In genomic region chr7:139412223-139412950, GRCm38 (mm10) we compare ENCODE assay signal across 10 mouse cellular contexts. TPM values are rescaled to one million over a fixed set of nuclear protein-coding genes. Genes with fewer than 3 reads are reported as not detected.
DNase-seq lines count a peak whose midpoint lies in the region; ATAC-seq and TF ChIP-seq lines count a peak whose summit lies in the region.
"Had no signal": no experiment of that assay in that cellular context is flagged by ENCODE, and none has a peak within 500 bp of the region (broad histone marks: within the 10 kb centered on the region; RNA-seq: fewer than 3 reads in every experiment).

No protein-coding gene starts in this region.

- peak overlapping the region; percentile 8; the same call in 1 of the 2 replicates for H3K27ac ChIP-seq in liver, embryonic 11.5 days (ENCODE audit: low read depth, low read length)
- no peak overlapping the region for H3K27ac ChIP-seq in liver, embryonic 12.5 days
- H3K27ac ChIP-seq in stomach, embryonic 14.5 days (ENCODE audit: low read length): peak overlapping the region; percentile 60
- no peak overlapping the region for H3K27ac ChIP-seq in left cerebral cortex, adult 2 months
- H3K27ac ChIP-seq in forebrain, embryonic 10.5 days: no peak overlapping the region
- H3K27ac ChIP-seq: hindbrain, postnatal 0 days had no signal

- 37% methylated on average over 8 of the region's 8 CpGs for WGBS in liver, embryonic 11.5 days
- 28% methylated on average over 8 of the region's 8 CpGs for WGBS in liver, embryonic 12.5 days (ENCODE audit: insufficient replicate concordance)
- 33% methylated on average over 8 of the region's 8 CpGs for WGBS in stomach, embryonic 14.5 days
- WGBS in forebrain, embryonic 10.5 days: 78% methylated on average over 8 of the region's 8 CpGs

- DNase-seq in liver, embryonic 11.5 days (ENCODE audit: low spot score): no peak
- DNase-seq in lung, adult 18-20 months: peak; percentile 69 to 77
- DNase-seq in left cerebral cortex, postnatal 36 days (ENCODE audit: low spot score in 2 of 2): no peak
- no peak for DNase-seq in left cerebral cortex, adult 2 months (ENCODE audit: extremely low spot score in 1 of 2, low spot score in 2 of 2)
- DNase-seq in forebrain, embryonic 10.5 days (ENCODE audit: extremely low spot score, low spot score): no peak
- DNase-seq: right cerebral cortex, postnatal 14 days had no signal

- H3K36me3 ChIP-seq in liver, embryonic 11.5 days (ENCODE audit: control insufficient read depth, insufficient read depth, low read length): no peaks in the 10 kb centered on the region
- no peaks in the 10 kb centered on the region for H3K36me3 ChIP-seq in liver, embryonic 12.5 days
- no peaks in the 10 kb centered on the region for H3K36me3 ChIP-seq in stomach, embryonic 14.5 days (ENCODE audit: control insufficient read depth, insufficient read depth, low read length)
- no peaks in the 10 kb centered on the region for H3K36me3 ChIP-seq in forebrain, embryonic 10.5 days (replicated peaks)

- no peak overlapping the region for H3K4me2 ChIP-seq in liver, embryonic 11.5 days
- H3K4me2 ChIP-seq in liver, embryonic 12.5 days: no peak overlapping the region
- H3K4me2 ChIP-seq in stomach, embryonic 14.5 days (replicated peaks; ENCODE audit: low read depth, low read length): no peak overlapping the region

- no peaks in the 10 kb centered on the region for H3K9me3 ChIP-seq in liver, embryonic 11.5 days (ENCODE audit: control insufficient read depth, low read length)
- H3K9me3 ChIP-seq in liver, embryonic 12.5 days (replicated peaks): no peaks in the 10 kb centered on the region
- H3K9me3 ChIP-seq in stomach, embryonic 14.5 days (ENCODE audit: control insufficient read depth, low read depth, low read length): no peaks in the 10 kb centered on the region
- H3K9me3 ChIP-seq in forebrain, embryonic 10.5 days: no peaks in the 10 kb centered on the region

- TF ChIP-seq CTCF in left cerebral cortex, adult 2 months (IDR thresholded peaks at IDR 0.05): no peak

- no peak for ATAC-seq in liver, embryonic 11.5 days (replicated peaks; ENCODE audit: low FRiP score)
- ATAC-seq in liver, embryonic 12.5 days: no peak
- ATAC-seq in common myeloid progenitor, adult 5-6 weeks (replicated peaks; ENCODE audit: low read depth, poor library complexity, severe bottlenecking): peak; percentile 94
- peak; percentile 39; the same call in 1 of the 2 replicates for ATAC-seq in stomach, embryonic 14.5 days (ENCODE audit: insufficient number of reproducible peaks, insufficient read depth, low FRiP score, low read depth)
- ATAC-seq: hindbrain, postnatal 0 days had no signal

- no peak overlapping the region for H3K9ac ChIP-seq in liver, embryonic 11.5 days (ENCODE audit: low read depth, low read length)
- H3K9ac ChIP-seq in liver, embryonic 12.5 days: no peak overlapping the region
- H3K9ac ChIP-seq in stomach, embryonic 14.5 days (replicated peaks; ENCODE audit: low read depth, low read length): no peak overlapping the region

- no peak overlapping the region for H3K4me3 ChIP-seq in liver, embryonic 11.5 days (ENCODE audit: low read depth, low read length)
- H3K4me3 ChIP-seq in liver, embryonic 12.5 days: no peak overlapping the region
- no peak overlapping the region for H3K4me3 ChIP-seq in stomach, embryonic 14.5 days (ENCODE audit: low read depth, low read length)
- H3K4me3 ChIP-seq in left cerebral cortex, adult 2 months: no peak overlapping the region
- no peak overlapping the region for H3K4me3 ChIP-seq in forebrain, embryonic 10.5 days

- H3K4me1 ChIP-seq in liver, embryonic 11.5 days (replicated peaks; ENCODE audit: control insufficient read depth, insufficient read depth, low read length): no peaks in the 10 kb centered on the region
- H3K4me1 ChIP-seq in liver, embryonic 12.5 days: 0 out of 2 replicates have a peak, but pooled peaks cover 6% of the 10 kb centered on the region
- peaks cover 38% of the 10 kb centered on the region for H3K4me1 ChIP-seq in stomach, embryonic 14.5 days (ENCODE audit: control insufficient read depth, insufficient read depth, low read length)
- peaks cover 22% of the 10 kb centered on the region for H3K4me1 ChIP-seq in forebrain, embryonic 10.5 days

- H3K27me3 ChIP-seq in liver, embryonic 11.5 days (replicated peaks; ENCODE audit: control insufficient read depth, insufficient read depth, low read length): no peaks in the 10 kb centered on the region
- H3K27me3 ChIP-seq in liver, embryonic 12.5 days (replicated peaks): no peaks in the 10 kb centered on the region
- no peaks in the 10 kb centered on the region for H3K27me3 ChIP-seq in stomach, embryonic 14.5 days (ENCODE audit: control insufficient read depth, insufficient read depth, low read length)
- H3K27me3 ChIP-seq in forebrain, embryonic 10.5 days (ENCODE audit: poor library complexity, severe bottlenecking): no peaks in the 10 kb centered on the region

- intact Hi-C loops in left cerebral cortex, postnatal 36 days (cut with DNase I): no loop called here
- intact Hi-C loops in left cerebral cortex, adult 2 months (cut with DNase I): no loop called here

RNA-seq across cellular contexts. Expression of gene Inpp5a, which starts 23.5 kb away (rescaled TPM):
- polyA plus RNA-seq in liver, embryonic 11.5 days (2014; fragmentation: Nextera tagmentation; extraction: Ambion mirVana): 11.8 and 14.3 TPM in 2 replicates
- polyA plus RNA-seq in liver, embryonic 12.5 days (2016; fragmentation: Nextera tagmentation; extraction: Ambion mirVana): 10.1 and 11.0 TPM in 2 replicates
- total RNA-seq in common myeloid progenitor, adult 5-6 weeks (2017): 3.3 and 6.3 TPM in 2 replicates
- 46.2 and 51.9 TPM in 2 replicates for polyA plus RNA-seq in stomach, embryonic 14.5 days (2014; fragmentation: Nextera tagmentation; extraction: Ambion mirVana)
- total RNA-seq in left cerebral cortex, postnatal 36 days (2021): 10 to 100 TPM; 56.5 to 60.1 TPM
- total RNA-seq in left cerebral cortex, adult 2 months (2021): 10 to 100 TPM; 56.6 to 58.5 TPM
- 10.5 and 14.3 TPM in 2 replicates for polyA plus RNA-seq in forebrain, embryonic 10.5 days (2016; fragmentation: Nextera tagmentation; extraction: Ambion mirVana)

Comparison
In these comparisons a context has a peak if more than half of its experiments do, and no peak if none do; other contexts are left out.
1. H3K27ac ChIP-seq: peak in liver, embryonic 11.5 days (single experiment) and stomach, embryonic 14.5 days (single experiment); none in liver, embryonic 12.5 days (single experiment), left cerebral cortex, adult 2 months (single experiment) and forebrain, embryonic 10.5 days (single experiment).
2. ATAC-seq: peak in common myeloid progenitor, adult 5-6 weeks (single experiment) and stomach, embryonic 14.5 days (single experiment); none in liver, embryonic 11.5 days (single experiment) and liver, embryonic 12.5 days (single experiment).
3. DNase-seq: peak in lung, adult 18-20 months (2 of 2); none in liver, embryonic 11.5 days (single experiment), left cerebral cortex, postnatal 36 days (0 of 2), left cerebral cortex, adult 2 months (0 of 2) and forebrain, embryonic 10.5 days (single experiment).